Mouse (Mus musculus) c-Kit-negative CD71-positive TER-119-positive erythroid progenitor cells, embryonic 14.5 days (primary cell): ENCODE results near the gene Slc22a12.

ENCODE experiments used
- DNase-seq: peaks from one replicate; pipeline ENCODE4 v3.0.0-alpha.2; 2013; ENCODE audit warnings: low read depth, low spot score

Slc22a12 gene

GRCm38 (mm10) chr19:6516153-6516552, 26.7 kb downstream of the Slc22a12 start:
- no peak for DNase-seq

- DNase-seq: no peak
Observed at GRCm38 (mm10) chr19:6515448-6515847, 27.4 kb downstream of the Slc22a12 start.

GRCm38 (mm10) chr19:6514940-6515339, 27.9 kb downstream of the Slc22a12 start:
- no peak for DNase-seq

- no peak for DNase-seq
Observed at GRCm38 (mm10) chr19:6513389-6514139, 29.3 kb downstream of the Slc22a12 start.

- DNase-seq: no peak
Observed at GRCm38 (mm10) chr19:6510546-6510945, 32.3 kb downstream of the Slc22a12 start.

- DNase-seq: no peak
Observed at GRCm38 (mm10) chr19:6509881-6510280, 33.0 kb downstream of the Slc22a12 start.

- no peak for DNase-seq
Observed at GRCm38 (mm10) chr19:6507393-6507792, 35.4 kb downstream of the Slc22a12 start.

GRCm38 (mm10) chr19:6504656-6505045, 38.2 kb downstream of the Slc22a12 start:
- no peak for DNase-seq

- no peak for DNase-seq
Observed at GRCm38 (mm10) chr19:6503926-6504655, 38.7 kb downstream of the Slc22a12 start.

GRCm38 (mm10) chr19:6502543-6503319, 40.1 kb downstream of the Slc22a12 start:
- no peak for DNase-seq

- no peak for DNase-seq
Observed at GRCm38 (mm10) chr19:6502035-6502541, 40.7 kb downstream of the Slc22a12 start.

GRCm38 (mm10) chr19:6500636-6501025, 42.2 kb downstream of the Slc22a12 start:
- DNase-seq: no peak

- no peak for DNase-seq
Observed at GRCm38 (mm10) chr19:6499860-6500635, 42.8 kb downstream of the Slc22a12 start.

GRCm38 (mm10) chr19:6498350-6499131, 44.3 kb downstream of the Slc22a12 start:
- no peak for DNase-seq

GRCm38 (mm10) chr19:6497803-6498202, 45.0 kb downstream of the Slc22a12 start:
- no peak for DNase-seq

GRCm38 (mm10) chr19:6497150-6497801, 45.6 kb downstream of the Slc22a12 start:
- no peak for DNase-seq

GRCm38 (mm10) chr19:6496462-6497149, 46.2 kb downstream of the Slc22a12 start:
- no peak for DNase-seq

GRCm38 (mm10) chr19:6495714-6496113, 47.1 kb downstream of the Slc22a12 start:
- no peak for DNase-seq

GRCm38 (mm10) chr19:6494504-6495170, 48.2 kb downstream of the Slc22a12 start:
- DNase-seq: no peak
